Mouse (Mus musculus): ENCODE data around the gene Gnai1.

The Gnai1 gene

DNA sequence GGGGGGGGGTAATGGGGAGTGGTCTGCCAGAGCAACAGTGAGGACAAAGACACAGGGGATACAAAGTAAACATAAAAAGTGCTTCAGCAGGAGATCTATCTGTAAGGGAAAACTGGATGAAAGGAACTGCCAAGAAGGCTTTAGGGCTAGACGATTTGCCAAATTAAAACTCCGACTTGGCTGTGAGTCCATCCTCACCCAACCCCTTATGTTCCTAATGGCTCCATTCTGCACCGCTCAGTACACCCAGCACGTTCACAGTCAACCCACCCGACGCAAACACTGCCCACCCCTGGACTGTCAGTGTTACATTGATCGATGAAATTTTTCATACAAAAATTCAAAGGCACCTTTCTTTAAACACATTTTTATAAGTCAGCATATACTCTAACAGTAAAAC lies 71.5 kb downstream of the Gnai1 start:
- DNase-seq (ENCODE audit: low read depth in 2 of 2, low spot score in 2 of 2), result no peak

- no peak for DNase-seq (ENCODE audit: low read depth in 2 of 2, low spot score in 2 of 2)
Measured at GRCm38 (mm10) chr5:18288079-18288478, 72.1 kb downstream of the Gnai1 start.

- DNase-seq (ENCODE audit: low read depth in 2 of 2, low spot score in 2 of 2), result no peak
Measured at GRCm38 (mm10) chr5:18282095-18282494, 78.1 kb downstream of the Gnai1 start.

GRCm38 (mm10) chr5:18274352-18274940 lies 85.7 kb downstream of the Gnai1 start:
- no peak for DNase-seq (ENCODE audit: low read depth in 2 of 2, low spot score in 2 of 2)

- DNase-seq (ENCODE audit: low read depth in 2 of 2, low spot score in 2 of 2), result no peak
Measured at GRCm38 (mm10) chr5:18273291-18274284, 86.6 kb downstream of the Gnai1 start.

GRCm38 (mm10) chr5:18250379-18251017 lies 109.7 kb downstream of the Gnai1 start:
- DNase-seq (ENCODE audit: low read depth in 2 of 2, low spot score in 2 of 2), result no peak

GRCm38 (mm10) chr5:18249132-18249531 lies 111.0 kb downstream of the Gnai1 start:
- no peak for DNase-seq (ENCODE audit: low read depth in 2 of 2, low spot score in 2 of 2)

GRCm38 (mm10) chr5:18229396-18229795 lies 130.8 kb downstream of the Gnai1 start:
- no peak for DNase-seq (ENCODE audit: low read depth in 2 of 2, low spot score in 2 of 2)

- DNase-seq (ENCODE audit: low read depth in 2 of 2, low spot score in 2 of 2), result no peak
Measured at GRCm38 (mm10) chr5:18228866-18229265, 131.3 kb downstream of the Gnai1 start.

GRCm38 (mm10) chr5:18220873-18221272 lies 139.3 kb downstream of the Gnai1 start:
- DNase-seq (ENCODE audit: low read depth in 2 of 2, low spot score in 2 of 2), result no peak

GRCm38 (mm10) chr5:18218292-18218691 lies 141.9 kb downstream of the Gnai1 start:
- DNase-seq (ENCODE audit: low read depth in 2 of 2, low spot score in 2 of 2), result no peak

DNA sequence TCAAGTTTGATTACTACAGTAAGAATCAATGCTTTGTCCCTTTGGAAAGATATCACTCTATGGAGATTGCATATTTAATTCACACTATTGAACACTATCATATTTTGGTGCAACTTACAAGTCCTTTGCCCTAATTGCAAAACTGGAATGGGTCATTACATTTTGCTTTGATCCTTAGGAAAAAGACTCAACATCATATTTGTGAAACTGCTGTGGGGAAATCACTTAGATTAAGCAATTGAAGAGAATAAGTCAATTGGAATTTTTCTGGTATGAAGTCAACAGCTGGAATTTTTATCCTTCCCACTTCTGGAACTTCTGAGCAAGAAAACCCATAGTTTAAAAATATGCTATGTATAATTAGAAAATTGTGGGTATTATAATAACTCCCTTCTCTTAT lies 142.3 kb downstream of the Gnai1 start:
- no peak for DNase-seq (ENCODE audit: low read depth in 2 of 2, low spot score in 2 of 2)
